Mouse (Mus musculus): ENCODE measurements around the gene Psma4. TPM values are rescaled to one million over a fixed set of nuclear protein-coding genes. Genes with fewer than 3 reads are reported as not detected.

The Psma4 gene
- polyA plus RNA-seq (2016; fragmentation: Nextera tagmentation; extraction: Ambion mirVana): 211 and 216 TPM in 2 replicates

- under 1% methylated on average over 62 of the region's 65 CpGs for WGBS (ENCODE audit: insufficient replicate concordance)
- Histone ChIP-seq H3K27ac (peak within 1 kb of the TSS; percentile 87), H3K9ac (peak within 1 kb of the TSS; percentile 91), H3K4me1 (peaks cover 46% of the 10 kb centered on the region), H3K27me3 (replicated peaks) (no peaks in the 10 kb centered on the region; the same call in 1 of the 2 replicates), H3K4me3 (peak within 1 kb of the TSS; percentile 94), H3K4me2 (peak within 1 kb of the TSS; percentile 77), H3K9me3 (replicated peaks) (no peaks in the 10 kb centered on the region), H3K36me3 (peaks cover 37% of the 10 kb centered on the region)
- peak; percentile 99 for ATAC-seq
Measured at GRCm38 (mm10) chr9:54950575-54951321, at the start of gene Psma4, which contains the start of gene AY074887. TSS of gene Psma4 (plus strand) at chr9:54950790. TSS of gene AY074887 (minus strand) at chr9:54950998.

DNA sequence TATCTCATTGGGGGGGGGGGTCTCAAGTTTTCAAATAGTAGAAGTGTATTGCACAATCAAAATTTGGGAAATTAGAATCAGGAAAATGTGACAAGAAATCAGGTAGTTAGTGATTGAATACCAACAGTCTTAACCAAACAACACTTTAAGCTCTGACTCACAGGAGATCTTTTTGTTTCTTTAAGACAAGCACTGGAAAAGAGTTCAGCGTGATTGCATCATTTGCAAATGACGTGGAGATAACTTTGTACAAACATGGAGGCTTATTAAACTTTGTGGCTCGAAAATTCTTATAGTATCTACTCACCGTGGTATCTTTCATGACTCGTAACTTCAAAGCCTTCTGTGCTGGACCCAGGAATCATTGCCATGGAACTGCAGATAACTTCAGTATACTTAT lies 41.1 kb upstream of the Psma4 start:
- Histone ChIP-seq H3K9me3 (replicated peaks) (no peaks in the 10 kb centered on the region), H3K27ac (no peak overlapping the region), H3K4me2 (no peak overlapping the region), H3K4me3 (no peak overlapping the region), H3K27me3 (replicated peaks) (no peaks in the 10 kb centered on the region), H3K9ac (no peak overlapping the region), H3K4me1 (no peaks in the 10 kb centered on the region), H3K36me3 (peaks cover 64% of the 10 kb centered on the region)
- WGBS (ENCODE audit: insufficient replicate concordance): 81% methylated on average over 5 of the region's 5 CpGs
- no peak for ATAC-seq

- WGBS (ENCODE audit: insufficient replicate concordance): 57% methylated on average over 7 of the region's 7 CpGs
- Histone ChIP-seq H3K4me1 (peaks cover 9% of the 10 kb centered on the region), H3K27ac (no peak overlapping the region), H3K4me2 (no peak overlapping the region), H3K27me3 (replicated peaks) (peaks cover 10% of the 10 kb centered on the region; the same call in 1 of the 2 replicates), H3K9ac (no peak overlapping the region), H3K36me3 (peaks cover 11% of the 10 kb centered on the region; the same call in 1 of the 2 replicates), H3K4me3 (no peak overlapping the region), H3K9me3 (replicated peaks) (peaks cover 6% of the 10 kb centered on the region; the same call in 1 of the 2 replicates)
- ATAC-seq: no peak
Measured at GRCm38 (mm10) chr9:54915576-54915975, 35.0 kb upstream of the Psma4 start.

GRCm38 (mm10) chr9:54916401-54916800 lies 34.2 kb upstream of the Psma4 start:
- Histone ChIP-seq H3K27ac (no peak overlapping the region), H3K9ac (no peak overlapping the region), H3K9me3 (replicated peaks) (peaks cover 6% of the 10 kb centered on the region; the same call in 1 of the 2 replicates), H3K4me2 (peak overlapping the region; percentile 76), H3K27me3 (replicated peaks) (peaks cover 10% of the 10 kb centered on the region; the same call in 1 of the 2 replicates), H3K4me1 (peaks cover 9% of the 10 kb centered on the region), H3K36me3 (peaks cover 6% of the 10 kb centered on the region; the same call in 1 of the 2 replicates), H3K4me3 (peak overlapping the region; percentile 57; the same call in 1 of the 2 replicates)
- ATAC-seq: 0 out of 2 replicates have a peak, but pooled peaks have one; percentile 10
- 70% methylated on average over 8 of the region's 8 CpGs for WGBS (ENCODE audit: insufficient replicate concordance)

- H3K27me3 ChIP-seq (replicated peaks): peaks cover 10% of the 10 kb centered on the region; the same call in 1 of the 2 replicates
- H3K4me3 ChIP-seq: peak within 1 kb of the TSS; percentile 57
- 0 out of 2 replicates have a peak, but pooled peaks cover 1% of the 10 kb centered on the region for H3K36me3 ChIP-seq
- H3K27ac ChIP-seq: peak within 1 kb of the TSS; percentile 37; the same call in 1 of the 2 replicates
- H3K4me2 ChIP-seq: peak within 1 kb of the TSS; percentile 76
- 2% methylated on average over 34 of the region's 34 CpGs for WGBS (ENCODE audit: insufficient replicate concordance)
- peak; percentile 93 for ATAC-seq
- peak within 1 kb of the TSS; percentile 32; the same call in 1 of the 2 replicates for H3K9ac ChIP-seq
- H3K9me3 ChIP-seq (replicated peaks): peaks cover 6% of the 10 kb centered on the region; the same call in 1 of the 2 replicates
- H3K4me1 ChIP-seq: peaks cover 9% of the 10 kb centered on the region
Measured at GRCm38 (mm10) chr9:54917010-54917677, 33.4 kb upstream of the Psma4 start, which contains the start of gene Hykk. TSS of gene Hykk (plus strand) at chr9:54917283.

GRCm38 (mm10) chr9:54918191-54918590 lies 32.4 kb upstream of the Psma4 start:
- WGBS (ENCODE audit: insufficient replicate concordance): 56% methylated on average over 2 of the region's 2 CpGs
- H3K27ac ChIP-seq: no peak overlapping the region
- H3K27me3 ChIP-seq (replicated peaks): peaks cover 10% of the 10 kb centered on the region; the same call in 1 of the 2 replicates
- no peak for ATAC-seq
- peaks cover 6% of the 10 kb centered on the region; the same call in 1 of the 2 replicates for H3K9me3 ChIP-seq (replicated peaks)
- no peak overlapping the region for H3K4me3 ChIP-seq
- H3K36me3 ChIP-seq: peaks cover 8% of the 10 kb centered on the region
- no peak overlapping the region for H3K4me2 ChIP-seq
- H3K4me1 ChIP-seq: peaks cover 9% of the 10 kb centered on the region
- no peak overlapping the region for H3K9ac ChIP-seq

GRCm38 (mm10) chr9:54918781-54919180 lies 31.8 kb upstream of the Psma4 start:
- H3K4me3 ChIP-seq: no peak overlapping the region
- peaks cover 6% of the 10 kb centered on the region; the same call in 1 of the 2 replicates for H3K9me3 ChIP-seq (replicated peaks)
- 86% methylated on average over 5 of the region's 5 CpGs for WGBS (ENCODE audit: insufficient replicate concordance)
- ATAC-seq: no peak
- peaks cover 9% of the 10 kb centered on the region for H3K4me1 ChIP-seq
- peaks cover 8% of the 10 kb centered on the region for H3K36me3 ChIP-seq
- peaks cover 10% of the 10 kb centered on the region; the same call in 1 of the 2 replicates for H3K27me3 ChIP-seq (replicated peaks)
- H3K27ac ChIP-seq: no peak overlapping the region
- no peak overlapping the region for H3K9ac ChIP-seq
- H3K4me2 ChIP-seq: no peak overlapping the region

GRCm38 (mm10) chr9:54919946-54920345 lies 30.6 kb upstream of the Psma4 start:
- Histone ChIP-seq H3K9me3 (replicated peaks) (peaks cover 6% of the 10 kb centered on the region; the same call in 1 of the 2 replicates), H3K27ac (no peak overlapping the region), H3K4me1 (peaks cover 9% of the 10 kb centered on the region), H3K36me3 (peaks cover 8% of the 10 kb centered on the region), H3K27me3 (replicated peaks) (peaks cover 10% of the 10 kb centered on the region; the same call in 1 of the 2 replicates), H3K4me3 (no peak overlapping the region), H3K9ac (no peak overlapping the region), H3K4me2 (no peak overlapping the region)
- 46% methylated on average over 4 of the region's 4 CpGs for WGBS (ENCODE audit: insufficient replicate concordance)
- ATAC-seq: no peak

- Histone ChIP-seq H3K36me3 (no peaks in the 10 kb centered on the region), H3K4me2 (no peak overlapping the region), H3K9ac (no peak overlapping the region), H3K4me1 (no peaks in the 10 kb centered on the region), H3K27ac (no peak overlapping the region), H3K27me3 (replicated peaks) (no peaks in the 10 kb centered on the region), H3K4me3 (no peak overlapping the region), H3K9me3 (replicated peaks) (no peaks in the 10 kb centered on the region)
- WGBS (ENCODE audit: insufficient replicate concordance): 76% methylated on average over 1 of the region's 1 CpGs
- ATAC-seq: no peak
Measured at GRCm38 (mm10) chr9:54930741-54931140, 19.8 kb upstream of the Psma4 start.

GRCm38 (mm10) chr9:54931765-54932164 lies 18.8 kb upstream of the Psma4 start:
- Histone ChIP-seq H3K9me3 (replicated peaks) (no peaks in the 10 kb centered on the region), H3K9ac (no peak overlapping the region), H3K4me1 (no peaks in the 10 kb centered on the region), H3K4me3 (no peak overlapping the region), H3K27me3 (replicated peaks) (no peaks in the 10 kb centered on the region), H3K36me3 (no peaks in the 10 kb centered on the region), H3K4me2 (no peak overlapping the region), H3K27ac (no peak overlapping the region)
- WGBS (ENCODE audit: insufficient replicate concordance): 4% methylated on average over 1 of the region's 1 CpGs
- no peak for ATAC-seq

GRCm38 (mm10) chr9:54932379-54932778 lies 18.2 kb upstream of the Psma4 start:
- Histone ChIP-seq H3K4me2 (no peak overlapping the region), H3K27ac (no peak overlapping the region), H3K27me3 (replicated peaks) (no peaks in the 10 kb centered on the region), H3K4me1 (no peaks in the 10 kb centered on the region), H3K36me3 (no peaks in the 10 kb centered on the region), H3K4me3 (no peak overlapping the region), H3K9me3 (replicated peaks) (no peaks in the 10 kb centered on the region), H3K9ac (no peak overlapping the region)
- no peak for ATAC-seq
- WGBS (ENCODE audit: insufficient replicate concordance): 50% methylated on average over 2 of the region's 2 CpGs
